Mouse (Mus musculus) brown adipose tissue, adult 24 weeks (tissue): ENCODE data around the gene Kdm6b. TPM values are rescaled to one million over a fixed set of nuclear protein-coding genes. Genes with fewer than 3 reads are reported as not detected.
A peak's percentile ranks its signal among the peaks of the same experiment; 100 is the strongest.

Source experiments
- H3K27ac ChIP-seq: fragments of 200-500 bp; replicated peaks from 2 replicates; pipeline ENCODE4 v1.5.1; 2012; ENCODE audit warnings: low read depth, mild to moderate bottlenecking, low read length
- H3K4me1 ChIP-seq: fragments of 200-500 bp; 2 replicates; pipeline ENCODE4 v1.6.1; 2012; ENCODE audit warnings: low read length, mixed read lengths; ENCODE audit not compliant: control insufficient read depth, insufficient read depth, insufficient read length
- H3K4me3 ChIP-seq: fragments of 200-500 bp; 2 replicates; pipeline ENCODE4 v1.5.1; 2012; ENCODE audit warnings: low read depth, mild to moderate bottlenecking, low read length, moderate library complexity; ENCODE audit not compliant: insufficient read depth
- polyA plus RNA-seq: library from polyadenylated mRNA; stranded (reverse); fragments of >200 nt; gene quantifications from 2 replicates; pipeline ENCODE4 v1.2.4, GENCODE M21; 2012; ENCODE audit not compliant: missing spikeins, insufficient read depth, insufficient read length

The Kdm6b gene
- polyA plus RNA-seq, 1 experiment = 16.9 TPM

DNA sequence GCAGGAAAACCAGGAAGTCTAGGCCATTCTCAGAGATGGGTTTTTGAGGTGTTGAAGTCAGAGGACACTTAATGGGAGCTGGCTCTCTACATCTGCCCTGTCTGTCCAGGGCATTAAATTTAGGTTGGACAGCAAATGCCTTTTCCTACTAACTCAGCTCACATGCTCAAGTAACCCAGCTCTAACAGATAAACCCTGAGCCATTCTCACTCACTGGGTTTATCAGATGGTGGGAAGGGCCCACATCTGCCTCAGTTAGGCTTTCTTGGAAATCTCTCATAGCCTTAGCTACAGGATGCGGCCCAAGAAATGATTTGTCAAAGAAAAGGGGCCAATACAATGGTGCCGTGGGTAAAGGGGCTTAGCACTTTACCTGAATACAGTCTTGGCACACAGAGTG, 12.8 kb upstream of the Kdm6b start:
- Histone ChIP-seq H3K4me3 (no peak overlapping the region), H3K27ac (no peak overlapping the region), H3K4me1 (no peaks in the 10 kb centered on the region)

GRCm38 (mm10) chr11:69423885-69424284, 10.4 kb upstream of the Kdm6b start:
- Histone ChIP-seq H3K4me3 (no peak overlapping the region), H3K4me1 (no peaks in the 10 kb centered on the region), H3K27ac (no peak overlapping the region)

DNA sequence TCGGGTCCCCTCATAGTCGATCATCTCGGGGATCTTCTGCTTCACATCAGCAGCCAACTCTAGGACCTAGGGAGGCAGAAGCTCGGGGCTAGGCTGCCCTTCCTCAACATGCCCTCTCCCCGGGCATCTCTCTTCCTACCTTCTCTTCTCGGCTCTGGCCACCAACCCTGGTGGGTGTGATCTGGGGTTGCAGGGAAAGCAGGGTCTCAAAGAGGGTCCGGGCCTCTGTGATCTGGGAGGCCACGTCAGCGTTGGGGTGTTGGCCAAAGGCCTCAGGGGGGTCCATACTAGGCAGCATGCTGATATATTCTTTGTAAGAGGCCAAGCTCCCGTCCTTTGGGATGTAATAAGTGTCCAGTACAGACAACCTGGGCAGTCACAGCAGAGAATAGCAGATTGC, 9.4 kb upstream of the Kdm6b start:
- H3K4me3 ChIP-seq = no peak overlapping the region
- H3K27ac ChIP-seq = no peak overlapping the region
- H3K4me1 ChIP-seq = no peaks in the 10 kb centered on the region

GRCm38 (mm10) chr11:69421131-69421977, 7.9 kb upstream of the Kdm6b start:
- no peak overlapping the region for H3K4me3 ChIP-seq

GRCm38 (mm10) chr11:69420554-69421000, 7.1 kb upstream of the Kdm6b start:
- Histone ChIP-seq H3K4me3 (peak overlapping the region; percentile 73), H3K4me1 (peaks cover 2% of the 10 kb centered on the region; the same call in 1 of the 2 replicates), H3K27ac (no peak overlapping the region)

More at GRCm38 (mm10) chr11:69421131-69421977, 7.9 kb upstream of the Kdm6b start:
- Histone ChIP-seq H3K27ac (no peak overlapping the region), H3K4me1 (peaks cover 2% of the 10 kb centered on the region; the same call in 1 of the 2 replicates)

GRCm38 (mm10) chr11:69419813-69420553, 6.5 kb upstream of the Kdm6b start:
- peaks cover 2% of the 10 kb centered on the region for H3K4me1 ChIP-seq
- H3K27ac ChIP-seq = peak overlapping the region; percentile 66
- peak overlapping the region; percentile 73 for H3K4me3 ChIP-seq

- Histone ChIP-seq H3K27ac (peak overlapping the region; percentile 66), H3K4me1 (peaks cover 2% of the 10 kb centered on the region), H3K4me3 (peak overlapping the region; percentile 73)
Observed at GRCm38 (mm10) chr11:69419443-69419812, 6.0 kb upstream of the Kdm6b start.

DNA sequence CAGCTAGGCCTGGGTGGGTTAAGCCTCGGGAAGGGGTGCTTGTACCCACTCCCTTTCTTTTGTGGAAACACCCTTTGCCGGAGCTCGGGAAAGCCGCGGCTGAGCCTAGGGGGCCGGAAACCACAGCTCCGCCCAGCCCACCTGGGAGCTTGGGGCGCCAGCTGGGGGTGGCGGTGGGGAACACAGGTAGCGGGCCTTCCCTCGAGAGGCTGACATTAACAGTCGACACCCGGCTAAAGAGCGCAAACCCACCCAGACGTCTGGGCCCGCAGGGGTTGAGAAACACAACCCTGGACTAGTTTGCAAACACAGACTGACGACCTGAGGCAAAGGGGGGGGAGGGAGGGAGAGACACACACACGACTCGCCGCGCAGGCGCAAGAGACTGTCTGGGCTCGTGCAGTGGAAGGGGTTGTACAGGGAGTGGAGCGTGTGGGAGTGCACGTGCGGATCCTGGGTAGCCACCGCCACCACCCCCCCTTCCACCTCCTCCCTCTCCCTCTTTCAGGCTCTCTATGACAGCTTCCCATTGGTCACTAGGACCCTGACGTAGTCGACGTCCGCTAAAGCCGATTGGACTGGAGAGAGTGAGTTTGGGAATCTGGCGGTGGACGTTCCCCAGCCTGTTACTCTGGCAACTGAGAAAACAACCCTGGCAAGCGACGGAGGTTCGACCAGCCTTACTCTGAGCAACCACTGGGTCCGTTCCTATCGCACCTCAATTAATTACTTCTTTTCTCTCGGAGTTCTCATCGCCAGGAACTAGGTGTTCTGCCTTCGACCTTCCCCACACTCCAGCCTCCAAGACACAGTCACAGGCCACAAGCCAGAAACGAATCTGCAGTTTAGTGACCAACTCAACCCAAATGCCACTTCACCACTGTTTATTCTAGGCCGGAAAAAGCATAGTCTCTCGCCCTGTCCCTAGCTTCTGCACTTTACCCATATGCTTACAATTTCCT, 5.3 kb upstream of the Kdm6b start:
- peaks cover 7% of the 10 kb centered on the region for H3K4me1 ChIP-seq

GRCm38 (mm10) chr11:69417449-69418384, 4.2 kb upstream of the Kdm6b start:
- Histone ChIP-seq H3K27ac (peak overlapping the region; percentile 98), H3K4me1 (peaks cover 13% of the 10 kb centered on the region), H3K4me3 (peak overlapping the region; percentile 66)

More for the DNA sequence above, 5.3 kb upstream of the Kdm6b start:
- peak overlapping the region; percentile 98 for H3K27ac ChIP-seq
- H3K4me3 ChIP-seq = peak overlapping the region; percentile 73

DNA sequence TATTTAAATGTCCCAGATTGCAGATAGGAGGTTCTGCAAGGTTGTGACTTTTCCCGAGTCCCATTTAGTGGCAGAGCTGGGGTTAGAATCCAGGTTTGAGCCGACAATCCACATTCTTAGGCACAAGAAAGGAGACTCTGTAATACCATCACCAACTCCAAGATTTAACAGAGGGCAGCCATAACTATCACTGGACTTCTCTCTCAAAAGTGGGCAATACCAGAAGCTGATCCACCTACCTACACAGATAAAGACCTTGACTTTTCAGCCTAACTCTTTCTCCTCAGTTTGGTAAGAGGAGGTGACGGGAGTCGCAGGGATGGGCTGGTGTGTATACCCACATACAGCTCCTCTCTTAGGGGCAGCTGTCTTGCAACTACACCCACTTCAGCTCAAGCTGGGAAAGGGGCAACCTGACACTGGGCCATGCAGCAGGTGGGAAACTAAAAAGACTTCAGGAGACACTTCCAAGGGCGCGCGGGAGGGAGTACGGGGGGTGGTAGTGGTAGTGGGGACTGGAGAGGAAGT, 3.5 kb upstream of the Kdm6b start:
- Histone ChIP-seq H3K4me1 (peaks cover 13% of the 10 kb centered on the region), H3K4me3 (peak overlapping the region; percentile 66), H3K27ac (peak overlapping the region; percentile 98)

DNA sequence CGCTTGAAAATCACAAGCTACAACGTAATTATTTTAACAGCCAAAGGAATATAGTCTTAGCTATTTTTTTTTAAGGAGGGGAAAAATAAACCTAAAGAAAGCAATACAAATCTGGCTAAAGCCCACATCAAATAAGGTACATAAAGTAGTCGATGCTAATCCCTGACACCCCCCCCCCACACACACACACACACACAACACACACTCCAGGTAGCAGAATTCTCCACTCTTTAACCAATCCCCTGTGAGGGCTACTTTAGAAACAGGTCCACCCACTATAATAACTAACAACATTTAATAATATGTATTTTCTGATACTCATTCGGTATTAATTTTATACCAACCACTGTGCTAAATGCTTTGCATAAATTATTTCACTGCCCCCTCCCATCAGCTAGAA, 3.0 kb upstream of the Kdm6b start:
- H3K4me1 ChIP-seq = peaks cover 15% of the 10 kb centered on the region
- peak overlapping the region; percentile 98 for H3K27ac ChIP-seq
- H3K4me3 ChIP-seq = peak overlapping the region; percentile 66; the same call in 1 of the 2 replicates

- peak overlapping the region; percentile 68 for H3K4me3 ChIP-seq
- H3K27ac ChIP-seq = peak overlapping the region; percentile 90
- H3K4me1 ChIP-seq = peaks cover 15% of the 10 kb centered on the region
Observed at GRCm38 (mm10) chr11:69415668-69416451, 2.4 kb upstream of the Kdm6b start.

- Histone ChIP-seq H3K27ac (peak overlapping the region; percentile 90), H3K4me1 (peaks cover 15% of the 10 kb centered on the region), H3K4me3 (peak overlapping the region; percentile 68)
Observed at GRCm38 (mm10) chr11:69415327-69415667, 1.8 kb upstream of the Kdm6b start.
